Mouse (Mus musculus) urinary bladder, adult 18-20 months (tissue): ENCODE measurements around the gene Cpa4.

ENCODE experiments used
- DNase-seq, 2 experiments: peaks; one replicate each; pipeline ENCODE4 v3.0.0; 2022; ENCODE audit warnings: low spot score in 2 of 2, mixed read lengths in 2 of 2

The Cpa4 gene

GRCm38 (mm10) chr6:30628152-30628551 is 60.0 kb downstream of the Cpa4 start:
- DNase-seq = no peak

GRCm38 (mm10) chr6:30629989-30630388 is 61.8 kb downstream of the Cpa4 start:
- no peak for DNase-seq

- no peak for DNase-seq
Measured at GRCm38 (mm10) chr6:30635361-30635862, 67.2 kb downstream of the Cpa4 start.

DNA sequence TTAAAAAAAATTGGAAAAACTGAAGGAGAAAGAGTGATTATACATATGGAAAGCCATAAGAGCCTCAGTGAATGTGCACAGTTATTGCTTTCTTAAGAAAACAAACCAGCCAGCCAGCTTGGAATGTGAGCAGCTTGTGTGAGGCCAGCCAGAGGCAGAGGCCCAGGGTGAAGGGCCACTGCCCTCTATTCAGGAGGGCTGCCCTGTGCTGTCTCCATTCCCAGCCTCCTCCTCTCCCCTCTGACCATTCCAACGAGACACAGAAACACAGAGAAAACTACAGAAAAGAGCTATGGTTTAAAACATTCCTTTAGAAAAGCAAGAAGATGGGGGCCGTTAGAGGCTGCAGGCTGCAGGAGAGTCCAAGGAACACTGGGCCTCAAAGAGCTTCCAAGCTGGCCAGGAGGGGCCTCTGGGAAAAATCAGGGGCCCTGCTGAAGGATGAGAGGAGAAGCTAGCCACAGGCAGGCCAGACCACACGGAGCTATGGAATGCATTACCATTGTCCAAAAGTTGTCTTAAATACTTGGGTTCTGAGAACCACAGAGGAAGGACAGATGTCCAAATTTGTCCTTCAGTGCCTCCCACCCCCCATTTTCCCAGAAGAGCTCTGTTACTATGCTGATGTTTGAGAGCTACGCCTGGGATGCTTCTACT is 68.1 kb downstream of the Cpa4 start:
- no peak for DNase-seq

DNA sequence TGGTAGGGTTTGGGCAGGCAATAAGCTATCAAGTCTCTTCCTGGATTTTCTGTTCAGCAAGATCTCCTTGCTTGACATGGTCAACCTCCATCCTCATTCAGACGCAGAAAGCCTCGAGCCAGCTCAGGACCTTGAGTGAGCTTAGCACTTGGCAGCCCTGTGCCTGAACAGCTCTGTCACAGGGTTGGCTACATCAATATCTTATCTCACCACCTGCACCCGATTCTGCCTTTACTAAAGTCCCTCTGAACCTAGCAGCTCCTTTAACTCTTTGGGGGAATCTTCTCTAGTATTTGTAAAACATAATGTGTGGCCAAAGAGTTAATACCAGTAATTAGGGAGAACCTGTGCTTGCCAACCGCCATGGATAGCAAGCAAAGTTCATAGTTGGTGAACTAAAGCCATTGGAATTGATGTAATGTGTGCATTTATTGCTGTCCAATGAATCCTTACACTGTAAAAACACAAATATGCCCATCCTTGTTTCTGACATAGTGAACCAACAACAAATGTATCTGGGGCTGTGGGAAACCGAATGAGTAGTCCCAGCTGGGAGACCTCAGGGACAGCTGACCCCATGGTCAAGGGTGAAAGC is 70.6 kb downstream of the Cpa4 start, which contains the start of gene Cpa1:
Cpa1 (plus strand) TSS at position 545 of the 595 bp plus-strand sequence.
- no peak for DNase-seq
